Mouse (Mus musculus) neural tube, embryonic 12.5 days (tissue): Measurements from ENCODE around the gene Zxdc. TPM values are rescaled to one million over a fixed set of nuclear protein-coding genes. Genes with fewer than 3 reads are reported as not detected.

Experiments used
- ATAC-seq: fragments of 200-750 bp; cut with Nextera tagmentation; 2 replicates; pipeline ENCODE4 v1.8.0; 2017; ENCODE audit warnings: low read depth, mild to moderate bottlenecking, moderate TSS enrichment, moderate library complexity; ENCODE audit not compliant: low FRiP score
- H3K27ac ChIP-seq: fragments of 300-500 bp; sonication (generic); 2 replicates; pipeline ENCODE4 v1.5.1; 2016
- H3K27me3 ChIP-seq: fragments of 300-500 bp; sonication (generic); replicated peaks from 2 replicates; pipeline ENCODE4 v1.6.1; 2016; ENCODE audit warnings: mild to moderate bottlenecking
- H3K36me3 ChIP-seq: fragments of 300-500 bp; sonication (generic); 2 replicates; pipeline ENCODE4 v1.6.1; 2016; ENCODE audit warnings: mild to moderate bottlenecking
- H3K4me1 ChIP-seq: fragments of 300-500 bp; sonication (generic); 2 replicates; pipeline ENCODE4 v1.6.1; 2016
- H3K4me2 ChIP-seq: fragments of 300-500 bp; sonication (generic); replicated peaks from 2 replicates; pipeline ENCODE4 v1.6.1; 2016; ENCODE audit warnings: mild to moderate bottlenecking
- H3K4me3 ChIP-seq: fragments of 300-500 bp; sonication (generic); 2 replicates; pipeline ENCODE4 v1.5.1; 2016
- H3K9ac ChIP-seq: fragments of 300-500 bp; sonication (generic); 2 replicates; pipeline ENCODE4 v1.6.1; 2016; ENCODE audit warnings: mild to moderate bottlenecking
- H3K9me3 ChIP-seq: fragments of 300-500 bp; sonication (generic); 2 replicates; pipeline ENCODE4 v1.6.1; 2016; ENCODE audit warnings: mild to moderate bottlenecking
- WGBS: fragments of 180-500 bp; shearing (Covaris S2); methylation state at CpG from one replicate; pipeline ENCODE4 v1.1.7; 2016; 5-methylcytosine and 5-hydroxymethylcytosine counted together
- polyA plus RNA-seq: library from polyadenylated mRNA; unstranded; fragments of >200 nt; fragmentation: Nextera tagmentation; extraction: Ambion mirVana; gene quantifications from 2 replicates; pipeline ENCODE4 v1.2.1, GENCODE M21; 2016

Gene Zxdc
- 13.0 and 13.3 TPM in 2 replicates for polyA plus RNA-seq

GRCm38 (mm10) chr6:90368976-90369724 is at the start of gene Zxdc:
Gene Zxdc, plus strand, starts transcription at chr6:90369492.
- peaks cover 17% of the 10 kb centered on the region for H3K36me3 ChIP-seq
- H3K27me3 ChIP-seq: no peaks in the 10 kb centered on the region
- H3K27ac ChIP-seq: peak within 1 kb of the TSS; percentile 57
- H3K9ac ChIP-seq: peak within 1 kb of the TSS; percentile 88
- H3K4me2 ChIP-seq: peak within 1 kb of the TSS; percentile 98
- H3K9me3 ChIP-seq: no peaks in the 10 kb centered on the region
- peaks cover 22% of the 10 kb centered on the region for H3K4me1 ChIP-seq
- 6% methylated on average over 41 of the region's 41 CpGs for WGBS
- peak within 1 kb of the TSS; percentile 96 for H3K4me3 ChIP-seq
- peak; percentile 98 for ATAC-seq

- no peak for ATAC-seq
- no peaks in the 10 kb centered on the region for H3K4me1 ChIP-seq
Measured at GRCm38 (mm10) chr6:90320429-90320828, 48.9 kb upstream of the Zxdc start.

DNA sequence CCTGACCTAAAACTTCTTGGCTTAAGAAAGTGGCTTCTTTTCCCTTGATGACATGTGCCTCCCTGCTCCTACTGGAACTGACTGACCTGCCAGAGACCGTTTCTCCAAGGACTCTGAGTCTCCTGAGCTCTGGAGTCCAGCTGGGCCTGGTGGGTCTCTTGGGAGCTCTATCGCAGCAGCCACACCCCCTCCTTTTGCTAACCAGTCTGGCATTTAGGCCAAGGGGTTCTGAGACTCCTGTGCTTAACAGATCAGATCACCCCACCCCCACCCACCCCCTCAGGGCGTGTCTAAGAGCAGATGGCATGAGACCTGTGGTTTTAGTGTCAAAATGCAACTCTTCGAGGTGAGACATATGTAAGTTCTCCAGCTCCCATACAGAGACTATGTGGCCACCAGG is 47.5 kb upstream of the Zxdc start:
- no peaks in the 10 kb centered on the region for H3K36me3 ChIP-seq
- no peak overlapping the region for H3K9ac ChIP-seq
- WGBS: 64% methylated on average over 4 of the region's 4 CpGs
- no peak overlapping the region for H3K27ac ChIP-seq
- no peak overlapping the region for H3K4me3 ChIP-seq
- no peaks in the 10 kb centered on the region for H3K9me3 ChIP-seq
- no peak overlapping the region for H3K4me2 ChIP-seq
- ATAC-seq: no peak
- 0 out of 2 replicates have a peak, but pooled peaks cover 14% of the 10 kb centered on the region for H3K27me3 ChIP-seq
- no peaks in the 10 kb centered on the region for H3K4me1 ChIP-seq

More at GRCm38 (mm10) chr6:90320429-90320828, 48.9 kb upstream of the Zxdc start:
- Histone ChIP-seq H3K4me3 (no peak overlapping the region), H3K4me2 (no peak overlapping the region), H3K9ac (no peak overlapping the region), H3K27ac (no peak overlapping the region), H3K27me3 (0 out of 2 replicates have a peak, but pooled peaks cover 13% of the 10 kb centered on the region), H3K36me3 (no peaks in the 10 kb centered on the region), H3K9me3 (no peaks in the 10 kb centered on the region)
- 81% methylated on average over 5 of the region's 5 CpGs for WGBS

DNA sequence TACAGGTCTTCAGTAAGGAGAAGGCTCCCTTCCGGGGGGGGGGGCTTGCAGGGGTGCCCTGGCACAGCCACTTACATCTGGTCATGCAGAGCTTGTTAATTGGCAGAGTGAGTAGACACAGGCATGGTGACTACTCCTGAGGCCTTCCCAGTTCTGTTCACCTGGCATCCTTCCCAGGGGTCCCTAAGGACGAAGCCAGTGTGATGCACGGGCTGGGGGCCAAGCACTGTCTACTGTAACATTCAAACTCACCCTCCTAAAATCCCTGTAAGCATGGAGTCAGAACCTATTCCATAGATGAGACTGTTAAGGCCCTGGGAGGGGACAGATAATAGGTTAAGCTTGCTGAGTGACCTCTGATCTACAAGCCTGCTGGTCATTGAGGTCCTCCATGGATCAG is 45.3 kb upstream of the Zxdc start:
- H3K4me2 ChIP-seq: no peak overlapping the region
- 83% methylated on average over 3 of the region's 3 CpGs for WGBS
- H3K27ac ChIP-seq: no peak overlapping the region
- no peaks in the 10 kb centered on the region for H3K4me1 ChIP-seq
- H3K9ac ChIP-seq: no peak overlapping the region
- 0 out of 2 replicates have a peak, but pooled peaks cover 14% of the 10 kb centered on the region for H3K27me3 ChIP-seq
- no peak for ATAC-seq
- H3K36me3 ChIP-seq: no peaks in the 10 kb centered on the region
- H3K9me3 ChIP-seq: no peaks in the 10 kb centered on the region
- H3K4me3 ChIP-seq: no peak overlapping the region

DNA sequence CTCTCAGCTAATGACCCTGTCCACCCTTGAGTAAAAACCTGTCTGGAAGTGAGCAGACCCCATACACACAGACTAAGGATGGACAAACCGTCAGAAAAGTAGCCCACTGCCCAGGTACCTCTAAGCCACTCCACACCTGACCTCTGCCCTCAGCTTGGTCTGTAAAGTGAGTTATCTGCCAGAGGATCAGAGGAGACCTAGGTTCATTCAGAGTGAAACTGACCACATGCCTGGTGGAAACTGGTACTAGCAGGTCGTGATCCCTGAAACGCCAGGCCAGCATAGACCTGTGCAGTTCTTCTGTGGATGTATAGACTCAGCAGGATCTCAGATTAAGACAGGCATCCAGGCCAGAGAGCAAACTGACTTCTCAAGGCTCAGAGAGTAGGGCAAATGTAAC is 44.8 kb upstream of the Zxdc start:
- Histone ChIP-seq H3K27ac (no peak overlapping the region), H3K4me1 (no peaks in the 10 kb centered on the region), H3K4me2 (no peak overlapping the region), H3K4me3 (no peak overlapping the region), H3K27me3 (0 out of 2 replicates have a peak, but pooled peaks cover 14% of the 10 kb centered on the region), H3K36me3 (no peaks in the 10 kb centered on the region), H3K9ac (no peak overlapping the region), H3K9me3 (no peaks in the 10 kb centered on the region)
- 76% methylated on average over 3 of the region's 3 CpGs for WGBS
- no peak for ATAC-seq

- no peak within 1 kb of the TSS for H3K4me3 ChIP-seq
- no peak for ATAC-seq
- 0 out of 2 replicates have a peak within 1 kb of the TSS, but pooled peaks have one; percentile 8 for H3K9ac ChIP-seq
Measured at GRCm38 (mm10) chr6:90324991-90325390, 44.3 kb upstream of the Zxdc start, which contains the start of gene Chst13. Gene Chst13, minus strand, starts transcription at chr6:90325185.

DNA sequence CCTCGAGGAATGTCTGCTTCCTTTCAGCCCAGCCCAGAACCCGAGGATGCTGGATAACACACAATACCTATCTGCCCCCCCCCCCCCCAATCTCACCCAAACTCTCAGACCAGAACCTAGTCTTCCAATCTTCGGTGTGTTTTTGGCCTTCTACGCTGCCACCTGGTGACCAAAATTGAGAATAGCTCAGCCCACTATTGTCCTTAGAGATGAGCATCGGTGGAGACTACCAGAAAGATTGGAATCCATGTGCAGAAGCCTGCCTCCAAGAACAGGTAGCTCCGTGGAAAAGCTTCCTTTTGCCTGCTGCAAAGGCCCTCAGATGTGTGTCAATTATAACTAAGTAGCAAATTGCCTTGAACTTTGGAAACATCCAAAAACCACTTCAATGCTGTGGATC is 41.6 kb upstream of the Zxdc start:
- ATAC-seq: no peak
- Histone ChIP-seq H3K9ac (no peak overlapping the region), H3K4me2 (no peak overlapping the region), H3K4me3 (no peak overlapping the region), H3K9me3 (no peaks in the 10 kb centered on the region), H3K27me3 (0 out of 2 replicates have a peak, but pooled peaks cover 14% of the 10 kb centered on the region), H3K4me1 (no peaks in the 10 kb centered on the region), H3K27ac (no peak overlapping the region), H3K36me3 (no peaks in the 10 kb centered on the region)
- WGBS: 21% methylated on average over 6 of the region's 6 CpGs

More at GRCm38 (mm10) chr6:90324991-90325390, 44.3 kb upstream of the Zxdc start, which contains the start of gene Chst13:
- Histone ChIP-seq H3K4me1 (no peaks in the 10 kb centered on the region), H3K9me3 (no peaks in the 10 kb centered on the region), H3K27ac (no peak within 1 kb of the TSS), H3K36me3 (no peaks in the 10 kb centered on the region), H3K4me2 (peak within 1 kb of the TSS; percentile 50), H3K27me3 (0 out of 2 replicates have a peak, but pooled peaks cover 14% of the 10 kb centered on the region)
- 6% methylated on average over 22 of the region's 22 CpGs for WGBS

- ATAC-seq: no peak
- Histone ChIP-seq H3K9me3 (no peaks in the 10 kb centered on the region), H3K36me3 (no peaks in the 10 kb centered on the region), H3K4me1 (no peaks in the 10 kb centered on the region), H3K4me2 (no peak overlapping the region), H3K9ac (no peak overlapping the region), H3K27ac (no peak overlapping the region), H3K27me3 (0 out of 2 replicates have a peak, but pooled peaks cover 4% of the 10 kb centered on the region), H3K4me3 (no peak overlapping the region)
- 63% methylated on average over 1 of the region's 1 CpGs for WGBS
Measured at GRCm38 (mm10) chr6:90329953-90330352, 39.3 kb upstream of the Zxdc start.

- ATAC-seq: no peak
- no peaks in the 10 kb centered on the region for H3K9me3 ChIP-seq
- 81% methylated on average over 7 of the region's 7 CpGs for WGBS
- H3K4me1 ChIP-seq: no peaks in the 10 kb centered on the region
- no peak within 1 kb of the TSS for H3K4me2 ChIP-seq
- no peak within 1 kb of the TSS for H3K9ac ChIP-seq
- H3K36me3 ChIP-seq: no peaks in the 10 kb centered on the region
- no peak within 1 kb of the TSS for H3K4me3 ChIP-seq
- no peaks in the 10 kb centered on the region for H3K27me3 ChIP-seq
- H3K27ac ChIP-seq: no peak within 1 kb of the TSS
Measured at GRCm38 (mm10) chr6:90332561-90333425, 36.5 kb upstream of the Zxdc start, which contains the start of gene Uroc1. Gene Uroc1, plus strand, starts transcription at chr6:90333284.

DNA sequence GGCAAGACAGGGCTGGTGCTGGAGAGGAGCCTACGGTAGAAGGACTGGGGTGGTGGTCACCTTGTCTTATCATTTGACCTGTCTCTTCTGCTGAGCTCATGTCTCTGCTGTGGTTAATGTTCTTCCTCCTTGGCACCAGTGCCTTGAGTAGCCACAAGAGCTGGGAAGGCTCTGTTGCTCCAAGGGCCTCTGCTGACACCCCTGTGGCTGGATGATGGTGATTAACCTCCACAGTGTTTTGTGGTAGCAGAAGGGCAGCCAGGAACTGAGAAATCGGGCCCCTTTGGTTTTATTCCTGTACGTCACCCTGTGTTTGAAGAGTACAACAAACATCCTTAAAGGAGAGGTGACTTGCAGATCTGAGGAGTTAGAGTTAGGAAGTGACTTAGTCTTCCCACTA is 35.0 kb upstream of the Zxdc start:
- 82% methylated on average over 3 of the region's 3 CpGs for WGBS
- H3K4me1 ChIP-seq: no peaks in the 10 kb centered on the region
- H3K9me3 ChIP-seq: no peaks in the 10 kb centered on the region
- no peaks in the 10 kb centered on the region for H3K27me3 ChIP-seq
- no peak overlapping the region for H3K4me3 ChIP-seq
- no peak for ATAC-seq
- no peaks in the 10 kb centered on the region for H3K36me3 ChIP-seq
- H3K9ac ChIP-seq: no peak overlapping the region
- H3K27ac ChIP-seq: no peak overlapping the region
- no peak overlapping the region for H3K4me2 ChIP-seq

DNA sequence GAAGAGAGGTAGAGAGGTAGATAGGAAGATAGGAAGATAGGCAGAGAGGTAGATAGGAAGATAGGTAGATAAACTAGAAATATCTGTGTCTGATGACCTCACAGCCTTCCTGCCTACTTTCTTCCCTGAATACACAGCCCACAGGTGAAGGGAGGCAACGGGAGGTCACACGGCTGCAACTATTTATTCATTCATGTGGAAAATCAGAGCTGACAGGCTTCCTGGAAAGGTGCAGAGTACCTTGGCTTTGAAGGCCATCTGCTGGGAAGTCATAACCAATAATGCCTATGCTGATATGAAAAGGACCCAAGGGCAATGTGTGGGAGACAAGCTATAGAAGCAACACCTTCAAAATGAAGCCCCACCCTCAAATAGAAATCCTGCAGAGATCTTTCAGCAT is 26.9 kb upstream of the Zxdc start:
- ATAC-seq: no peak
- Histone ChIP-seq H3K27ac (no peak overlapping the region), H3K4me3 (no peak overlapping the region), H3K36me3 (no peaks in the 10 kb centered on the region), H3K27me3 (no peaks in the 10 kb centered on the region), H3K4me2 (no peak overlapping the region), H3K9me3 (no peaks in the 10 kb centered on the region), H3K9ac (no peak overlapping the region), H3K4me1 (no peaks in the 10 kb centered on the region)
- 85% methylated on average over 2 of the region's 2 CpGs for WGBS

DNA sequence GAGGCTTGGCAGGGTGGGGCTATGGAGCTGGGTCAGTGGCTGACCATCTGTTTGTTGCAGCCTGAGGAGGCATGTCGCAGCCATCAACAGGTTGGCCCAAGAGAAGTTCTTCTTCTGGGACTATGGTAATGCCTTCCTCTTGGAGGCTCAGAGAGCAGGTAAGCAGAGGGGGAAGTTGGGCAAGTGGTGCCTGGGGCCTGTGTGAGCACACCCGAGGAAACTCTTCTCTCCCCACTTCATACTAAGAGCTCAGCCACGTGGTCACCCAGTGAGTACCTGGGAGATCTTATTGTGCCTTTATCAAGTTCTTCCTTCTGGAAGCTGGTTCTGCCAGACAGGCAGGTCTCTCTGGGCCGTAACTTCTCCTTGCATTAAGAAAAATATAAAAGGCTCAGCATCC is 22.1 kb upstream of the Zxdc start:
- no peak overlapping the region for H3K9ac ChIP-seq
- no peak overlapping the region for H3K4me3 ChIP-seq
- 79% methylated on average over 4 of the region's 4 CpGs for WGBS
- no peak for ATAC-seq
- H3K9me3 ChIP-seq: no peaks in the 10 kb centered on the region
- H3K4me1 ChIP-seq: no peaks in the 10 kb centered on the region
- no peaks in the 10 kb centered on the region for H3K27me3 ChIP-seq
- no peaks in the 10 kb centered on the region for H3K36me3 ChIP-seq
- H3K27ac ChIP-seq: no peak overlapping the region
- no peak overlapping the region for H3K4me2 ChIP-seq
